Mouse (Mus musculus): Measurements from ENCODE around the gene Mical2.

Gene Mical2

GRCm38 (mm10) chr7:112399425-112400170 is 173.9 kb downstream of the Mical2 start:
- DNase-seq (ENCODE audit: low spot score in 2 of 2): no peak

DNA sequence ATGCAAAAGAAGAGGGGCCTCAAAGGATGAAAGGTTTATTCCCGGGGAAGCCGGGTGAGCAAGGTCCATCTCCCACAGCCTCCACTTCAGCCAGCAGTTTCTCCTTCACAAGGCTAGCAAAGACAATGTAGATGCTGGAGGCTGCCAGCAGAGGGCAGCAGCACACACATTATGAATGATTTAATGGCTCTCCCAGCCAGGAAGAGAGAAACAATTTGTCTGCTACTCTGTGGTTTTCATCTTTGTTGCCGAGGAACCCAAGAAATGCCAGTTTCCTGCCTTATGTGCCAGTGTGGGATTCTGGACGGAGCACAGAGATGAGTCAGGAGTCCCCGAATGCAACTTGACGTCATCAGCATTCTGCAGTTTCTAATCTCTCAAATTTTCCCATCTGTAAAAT is 174.5 kb downstream of the Mical2 start:
- DNase-seq (ENCODE audit: low spot score in 2 of 2): peak in 1 of 2 experiments; percentile 32

DNA sequence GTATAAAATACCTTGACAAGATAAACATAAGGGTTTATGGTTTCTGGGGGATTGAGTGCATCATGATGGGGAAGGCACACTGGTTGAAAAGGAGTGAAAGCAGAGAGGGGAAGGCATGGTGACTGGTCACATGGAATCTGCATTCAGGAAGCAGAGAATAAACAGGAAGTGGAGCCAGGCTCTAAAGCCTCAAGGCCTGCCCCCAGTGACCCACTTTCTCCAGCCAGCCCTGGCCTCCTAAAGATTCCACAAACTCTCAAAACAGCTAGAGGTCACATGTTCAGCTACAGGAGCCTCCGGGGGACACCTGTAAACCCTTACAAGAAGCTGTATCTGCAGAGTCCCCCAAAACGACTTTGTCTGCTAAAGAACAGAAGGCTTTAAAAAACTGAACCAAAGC is 179.4 kb downstream of the Mical2 start:
- no peak for DNase-seq (ENCODE audit: low spot score in 2 of 2)

DNA sequence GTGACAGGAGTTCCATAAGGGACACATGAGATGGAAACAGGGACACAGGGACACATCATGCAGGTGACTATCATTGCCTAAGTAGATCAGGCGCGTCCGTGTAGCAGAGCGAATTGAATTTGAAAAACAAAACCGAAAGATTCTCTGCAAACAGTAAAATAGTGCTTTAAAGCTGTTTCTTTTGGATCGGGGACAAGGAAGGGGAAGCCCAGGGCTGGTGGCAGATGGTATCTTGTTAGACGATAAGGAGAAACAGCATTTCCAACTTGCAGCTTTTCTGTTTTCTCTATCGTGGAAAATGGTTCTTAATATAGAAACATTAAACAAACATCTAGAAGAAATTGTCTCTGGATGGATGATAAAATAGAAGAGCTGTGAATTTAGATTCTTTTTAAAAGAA is 179.9 kb downstream of the Mical2 start:
- DNase-seq (ENCODE audit: low spot score in 2 of 2): no peak

DNA sequence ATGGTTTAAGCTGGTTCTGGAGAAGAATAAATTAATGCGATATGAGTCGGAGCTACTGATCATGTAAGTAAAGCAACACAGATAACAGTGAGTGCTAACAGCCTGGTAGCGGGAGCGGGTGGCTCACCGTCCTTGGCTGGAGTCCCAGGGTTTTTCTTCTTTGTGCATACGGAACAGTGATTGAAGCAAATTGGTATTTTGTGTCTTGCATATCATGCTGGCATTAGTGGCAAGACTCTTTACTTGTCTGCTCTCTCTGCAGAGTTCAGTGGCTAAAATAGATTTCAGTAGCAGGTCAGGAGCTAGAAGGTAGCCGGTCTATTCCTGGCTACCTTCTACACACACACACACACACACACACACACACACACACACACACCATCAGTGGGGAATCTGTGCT is 181.9 kb downstream of the Mical2 start:
- DNase-seq (ENCODE audit: low spot score in 2 of 2): no peak

DNA sequence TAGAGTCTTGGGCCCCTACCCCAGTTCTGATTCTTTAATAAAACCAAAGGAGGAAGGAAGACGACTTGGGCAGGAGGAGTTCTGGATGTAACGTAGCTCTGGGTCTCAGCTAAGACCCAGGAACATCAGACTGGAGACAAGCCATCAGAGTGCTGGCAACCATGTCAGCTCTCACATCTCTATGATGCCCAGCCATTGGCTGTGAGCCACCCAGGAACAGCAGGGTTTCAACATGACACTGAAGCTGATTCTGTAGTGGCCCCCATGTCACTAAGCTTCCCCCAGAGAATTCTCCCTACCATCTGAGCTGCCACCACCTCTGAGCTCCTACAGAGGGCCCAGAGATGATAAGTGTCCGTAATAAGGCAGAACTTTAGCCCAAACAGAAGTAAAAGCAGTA is 184.3 kb downstream of the Mical2 start:
- no peak for DNase-seq (ENCODE audit: low spot score in 2 of 2)

DNA sequence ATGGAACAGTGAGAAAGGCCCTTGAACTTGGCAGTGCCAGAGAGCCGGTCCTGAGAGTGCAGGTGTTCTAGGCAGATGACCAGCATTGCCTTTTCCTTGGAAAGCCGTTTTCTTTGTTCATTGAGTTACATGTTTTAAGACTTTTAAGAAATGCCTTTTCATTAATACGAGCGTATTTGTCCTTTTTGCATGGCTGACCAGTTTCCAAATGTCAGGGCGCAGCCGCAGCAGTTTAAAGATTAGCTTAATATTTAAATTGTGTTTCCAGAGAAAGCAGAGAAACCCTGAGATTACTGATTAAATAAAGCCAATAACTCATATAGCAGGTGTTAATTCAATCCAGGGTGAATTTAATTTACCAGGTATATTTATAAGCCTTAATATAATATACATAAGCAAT is 187.6 kb downstream of the Mical2 start:
- DNase-seq (ENCODE audit: low spot score in 2 of 2): no peak

GRCm38 (mm10) chr7:112416058-112416526 is 190.4 kb downstream of the Mical2 start:
- no peak for DNase-seq (ENCODE audit: low spot score in 2 of 2)

- no peak for DNase-seq (ENCODE audit: low spot score in 2 of 2)
Measured at GRCm38 (mm10) chr7:112416730-112417513, 191.3 kb downstream of the Mical2 start.

DNA sequence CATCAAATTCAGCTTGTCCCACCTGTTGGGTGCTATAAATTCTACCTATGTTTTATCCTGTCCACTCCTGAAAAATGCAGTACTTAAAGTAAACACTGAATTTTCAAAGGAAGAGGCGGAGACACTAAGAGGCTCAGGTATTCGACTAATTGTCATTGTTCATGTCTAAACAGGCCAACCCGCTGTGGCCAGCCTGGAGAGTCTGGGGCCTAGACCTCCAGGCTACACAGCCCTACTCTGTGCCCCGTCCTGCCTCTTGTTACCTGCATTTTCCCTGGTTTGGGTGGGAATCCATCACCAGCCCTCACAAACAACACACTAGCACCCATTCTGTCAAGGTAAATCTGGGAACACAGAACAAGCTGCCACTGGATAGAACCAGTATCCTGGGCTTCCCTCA is 191.9 kb downstream of the Mical2 start:
- DNase-seq (ENCODE audit: low spot score in 2 of 2): no peak

DNA sequence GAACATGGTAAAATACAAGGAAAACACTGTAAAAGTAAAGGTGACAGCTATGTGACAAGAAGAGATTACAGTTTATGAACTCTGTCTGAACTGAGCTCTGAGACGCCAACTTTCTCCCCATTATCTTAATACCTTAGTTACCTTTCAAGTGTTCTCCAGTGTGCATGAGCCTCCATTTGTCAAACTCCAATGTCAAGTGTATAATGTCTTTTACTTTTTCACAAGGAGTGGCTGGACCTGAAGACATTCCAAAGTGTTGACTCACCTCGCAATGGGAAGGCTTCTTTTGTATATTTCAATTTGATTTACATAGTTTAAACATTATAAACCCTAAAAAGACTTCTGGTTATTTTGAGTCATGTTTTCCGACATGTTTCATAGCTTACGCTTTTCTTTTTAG is 197.8 kb downstream of the Mical2 start:
- no peak for DNase-seq (ENCODE audit: low spot score in 2 of 2)

DNA sequence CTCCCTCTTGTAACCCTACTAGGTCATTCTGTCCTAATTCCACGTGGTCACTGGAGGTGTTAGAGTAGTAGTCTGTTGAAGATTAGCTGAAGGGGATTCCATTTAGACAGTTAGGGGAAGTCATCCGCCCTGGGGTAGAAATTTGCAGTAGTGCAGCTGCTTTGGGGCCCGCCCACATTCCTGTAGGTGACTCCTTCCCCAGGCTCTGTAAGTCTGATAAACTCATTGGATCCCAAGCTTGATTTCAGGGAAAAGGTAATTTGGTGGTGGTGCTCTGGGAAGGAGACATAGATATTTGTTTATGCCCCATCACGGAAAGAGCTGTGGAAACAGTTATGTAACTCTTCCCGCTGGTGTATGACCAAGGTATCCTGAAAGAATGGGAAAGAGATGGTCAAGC is 201.2 kb downstream of the Mical2 start:
- no peak for DNase-seq (ENCODE audit: low spot score in 2 of 2)

DNA sequence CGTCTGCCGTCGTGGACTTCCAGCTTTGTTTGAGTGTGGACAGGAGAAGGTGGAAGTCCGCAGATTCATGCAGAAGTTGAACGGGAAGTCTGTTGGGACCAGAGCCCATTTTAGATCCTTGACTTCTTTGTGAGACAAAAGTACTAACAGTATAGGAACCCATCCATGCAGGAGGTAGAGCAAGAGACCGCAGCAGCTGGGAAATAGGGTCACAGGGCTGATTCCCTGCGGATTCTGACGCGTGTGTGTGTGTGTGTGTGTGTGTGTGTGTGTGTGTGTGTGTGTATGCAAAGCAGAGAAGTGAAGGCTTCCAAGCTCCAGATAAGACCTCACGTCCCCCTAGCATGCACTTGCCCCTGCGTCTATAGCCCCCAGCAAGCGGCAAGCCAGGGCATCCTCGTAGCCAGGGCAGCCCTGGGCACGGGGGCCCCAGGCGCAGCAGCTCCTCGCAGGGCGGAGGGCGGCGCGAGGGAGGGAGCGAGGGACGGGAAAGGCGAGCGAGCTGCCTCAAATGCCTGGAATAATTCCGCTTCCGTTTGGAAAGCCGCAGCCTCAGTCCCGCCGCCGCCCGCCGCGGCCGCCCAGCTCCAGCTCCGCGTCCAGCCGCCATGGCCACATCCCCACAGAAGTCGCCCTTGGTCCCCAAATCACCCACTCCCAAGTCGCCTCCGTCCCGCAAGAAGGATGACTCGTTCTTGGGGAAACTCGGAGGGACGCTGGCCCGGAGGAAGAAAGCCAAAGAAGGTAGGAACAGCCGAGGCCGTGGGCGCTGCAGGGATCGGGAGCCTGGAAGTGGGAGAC is 201.9 kb downstream of the Mical2 start, which contains the start of gene Parva:
Parva (plus strand) TSS at position 149 of the 801 bp plus-strand sequence.
- peak in 1 of 2 experiments; percentile 1 for DNase-seq (ENCODE audit: low spot score in 2 of 2)

GRCm38 (mm10) chr7:112428158-112428535 is 202.5 kb downstream of the Mical2 start:
- peak in 1 of 2 experiments; percentile 4 for DNase-seq (ENCODE audit: low spot score in 2 of 2)

- no peak for DNase-seq (ENCODE audit: low spot score in 2 of 2)
Measured at GRCm38 (mm10) chr7:112439846-112440245, 214.2 kb downstream of the Mical2 start.

DNA sequence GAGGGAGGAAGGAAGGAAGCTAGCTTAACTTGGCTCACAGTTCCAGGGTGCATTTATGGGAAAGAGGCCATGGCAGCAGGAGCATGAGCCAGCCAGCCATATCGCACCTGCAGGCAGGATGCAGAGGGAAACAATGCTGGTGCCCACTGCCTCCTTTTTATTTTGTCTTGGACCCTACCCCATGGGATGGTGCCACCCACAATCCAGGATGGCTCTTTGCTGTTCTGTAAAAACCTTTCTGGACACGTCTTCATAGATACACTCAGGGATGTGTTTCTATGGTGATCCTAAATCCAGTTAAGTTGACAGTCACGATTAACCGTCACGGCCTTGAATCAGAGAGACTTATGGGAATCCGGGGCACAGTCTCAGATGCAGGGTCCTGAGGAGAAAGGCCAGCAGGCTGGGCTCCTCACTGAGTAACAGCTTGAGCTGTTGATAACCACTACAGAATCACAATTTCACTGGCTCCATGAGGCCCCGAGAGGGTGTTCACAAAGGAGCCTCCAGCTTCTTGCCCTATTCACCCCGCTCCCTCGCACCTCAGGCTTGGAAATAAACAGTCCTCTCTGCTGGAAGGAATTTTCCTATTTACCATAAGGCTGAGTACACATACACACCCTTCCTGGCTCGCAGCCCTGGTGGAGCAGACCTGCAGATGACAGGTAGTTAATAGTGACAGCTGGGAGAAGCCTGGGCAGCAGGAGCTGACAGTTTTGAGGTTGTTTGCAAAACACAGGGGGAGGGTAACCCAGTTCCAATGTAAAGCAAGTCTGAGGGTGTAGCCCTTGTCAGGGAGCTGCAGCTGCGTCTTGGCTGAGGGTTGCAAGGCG is 218.7 kb downstream of the Mical2 start:
- no peak for DNase-seq (ENCODE audit: low spot score in 2 of 2)

- no peak for DNase-seq (ENCODE audit: low spot score in 2 of 2)
Measured at GRCm38 (mm10) chr7:112444985-112445367, 219.3 kb downstream of the Mical2 start.

- DNase-seq (ENCODE audit: low spot score in 2 of 2): no peak
Measured at GRCm38 (mm10) chr7:112446498-112446897, 220.8 kb downstream of the Mical2 start.

DNA sequence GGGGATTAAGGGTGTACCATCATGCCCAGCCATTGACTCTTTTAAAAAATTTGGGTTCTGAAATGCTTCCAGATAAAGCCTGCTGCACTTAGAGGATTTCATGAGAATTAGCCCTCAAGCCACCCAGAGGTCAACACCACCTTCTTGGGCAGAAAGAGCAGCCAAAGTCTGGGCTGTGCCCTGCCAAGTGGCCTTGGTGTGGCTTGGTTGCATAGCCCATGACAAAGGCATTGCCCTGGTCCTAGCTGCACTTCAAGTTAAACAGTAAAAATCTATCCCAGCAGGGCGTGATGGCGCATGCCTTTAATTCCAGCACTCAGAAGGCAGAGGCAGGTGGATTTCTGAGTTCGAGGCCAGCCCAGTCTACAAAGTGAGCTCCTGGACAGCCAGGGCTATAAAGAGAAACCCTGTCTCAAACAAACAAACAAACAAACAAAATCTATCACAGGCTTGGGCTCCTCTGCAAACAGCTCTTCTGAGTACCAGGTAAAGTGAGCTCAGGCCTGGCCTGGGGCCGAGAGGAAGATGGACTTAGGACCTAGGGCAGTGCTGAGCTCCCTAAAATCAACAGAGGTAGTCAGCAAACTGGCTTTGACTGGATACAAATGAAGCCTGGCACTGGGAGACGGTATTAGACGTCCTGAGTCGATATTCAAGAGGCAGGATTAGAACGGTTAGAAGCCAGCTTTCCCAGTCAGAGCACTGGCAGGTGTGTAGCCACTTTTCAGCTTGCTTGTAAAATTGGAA is 224.5 kb downstream of the Mical2 start:
- no peak for DNase-seq (ENCODE audit: low spot score in 2 of 2)

- no peak for DNase-seq (ENCODE audit: low spot score in 2 of 2)
Measured at GRCm38 (mm10) chr7:112452471-112452870, 226.8 kb downstream of the Mical2 start.

DNA sequence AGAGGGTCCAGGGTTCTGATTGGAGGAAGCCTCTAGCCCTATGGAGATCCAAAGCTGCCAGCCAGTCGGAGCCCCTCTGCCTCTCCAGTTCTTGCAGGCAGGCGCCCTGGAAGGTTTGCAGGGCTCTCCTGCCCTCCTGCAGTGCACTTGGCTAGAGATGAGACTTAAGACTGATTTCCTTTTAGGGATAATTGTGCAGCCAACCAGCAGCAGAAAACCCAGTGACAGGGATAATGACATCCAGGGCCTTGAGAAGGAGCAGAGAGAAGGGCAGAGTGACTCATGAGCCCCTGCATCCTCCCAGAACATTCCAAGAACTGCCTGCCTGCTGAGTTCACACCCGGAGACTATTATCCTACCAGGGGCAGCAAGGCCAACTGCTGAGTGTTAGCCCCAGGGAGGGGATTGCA is 228.2 kb downstream of the Mical2 start:
- DNase-seq (ENCODE audit: low spot score in 2 of 2): no peak

Measured in spleen, postnatal 14 days (tissue).